Mouse (Mus musculus) olfactory bulb, adult 2 months (tissue): ENCODE data around the gene Vipas39.

Experiments
- CTCF ChIP-seq: fragments of 200-500 bp; IDR thresholded peaks from 2 replicates; pipeline ENCODE4 v1.5.1; 2012; ENCODE audit warnings: low read depth, mild to moderate bottlenecking, low read length, moderate library complexity; ENCODE audit not compliant: insufficient read depth
- POLR2A ChIP-seq: fragments of 200-500 bp; IDR thresholded peaks from 2 replicates; pipeline ENCODE4 v1.6.1; 2012; ENCODE audit warnings: mild to moderate bottlenecking, low read depth, low read length, moderate library complexity; ENCODE audit not compliant: insufficient read depth

DNA sequence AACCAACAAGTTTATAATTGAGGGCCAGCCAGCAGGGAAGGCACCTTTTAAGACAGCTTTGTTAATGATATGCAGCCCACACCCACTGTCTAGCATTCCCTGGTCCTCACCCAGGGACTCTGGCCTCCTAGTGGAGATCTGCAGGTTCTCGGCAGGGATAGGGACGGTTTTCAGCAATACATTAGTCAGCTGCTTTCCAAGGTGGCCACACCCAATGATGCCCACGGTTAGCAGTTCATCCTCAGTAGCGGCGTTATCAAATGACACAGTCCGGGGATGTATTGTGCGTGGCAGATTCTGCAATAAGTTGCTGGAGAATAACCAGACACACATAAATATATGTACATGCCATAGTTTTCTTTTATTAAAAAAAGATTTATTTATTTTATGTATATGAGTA, 39.3 kb downstream of the Vipas39 start:
- no peak for TF ChIP-seq CTCF
- TF ChIP-seq POLR2A = no peak
